Comparison of ENCODE assay signal across 31 mouse cellular contexts in the genomic region with DNA sequence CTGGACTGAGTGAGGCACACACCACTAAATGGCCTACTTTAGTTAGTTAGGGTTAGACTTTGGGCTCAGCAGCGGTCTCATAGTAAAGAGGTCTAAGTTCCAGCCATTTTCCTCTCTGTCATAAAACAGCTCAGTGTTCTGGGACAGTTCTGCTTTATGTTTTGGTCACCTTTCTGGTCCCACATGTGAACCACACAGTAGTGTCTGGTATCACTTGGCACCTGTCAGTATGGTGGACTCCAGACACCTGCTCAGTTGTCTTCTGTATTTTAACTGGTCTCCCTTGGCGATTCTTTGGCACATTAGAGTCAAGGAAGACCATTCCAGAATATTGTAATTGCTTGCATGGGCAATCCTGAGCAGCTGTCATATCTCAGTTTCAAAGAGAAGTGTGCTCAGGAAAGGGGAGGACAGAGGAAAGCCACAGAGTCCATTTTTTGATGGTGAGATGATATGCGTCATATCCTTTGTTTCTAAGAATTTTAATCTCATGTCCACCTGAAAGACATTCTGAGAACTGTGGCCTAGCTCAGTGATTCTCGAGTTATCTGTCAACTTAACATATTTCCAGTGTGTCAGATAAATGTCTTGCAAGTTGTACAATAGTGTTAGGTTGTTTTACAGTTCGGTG. TPM values are rescaled to one million over a fixed set of nuclear protein-coding genes. Genes with fewer than 3 reads are reported as not detected.
A peak's percentile ranks its signal among the peaks of the same experiment; 100 is the strongest.
DNase-seq lines count a peak whose midpoint lies in the region; ATAC-seq and TF ChIP-seq lines count a peak whose summit lies in the region.
"Had no signal": no experiment of that assay in that cellular context is flagged by ENCODE, and none has a peak within 500 bp of the region (broad histone marks: within the 10 kb centered on the region; RNA-seq: fewer than 3 reads in every experiment).

No protein-coding gene starts in this region.

- no peak for DNase-seq in liver, postnatal 0 days
- DNase-seq in G1E (ENCODE audit: low spot score): no peak
- peak; percentile 9 for DNase-seq in splenic B cell, adult 2 months (ENCODE audit: low read depth, low spot score)
- DNase-seq in layer of hippocampus, adult 9-11 months: no peak
- DNase-seq: adrenal gland, postnatal 14 days; cerebellum, adult 11 months; cerebellum, adult 9-11 months; forebrain, postnatal 0 days; gastrocnemius, postnatal 10 days; heart, adult 11 months; heart, postnatal 10 days; kidney, adult 11 months; kidney, postnatal 14 days; lung, postnatal 36 days had no signal

- ATAC-seq in liver, embryonic 12.5 days: no peak
- ATAC-seq in liver, postnatal 0 days: no peak
- ATAC-seq in G1E (ENCODE audit: extremely low read depth, insufficient number of reproducible peaks, low FRiP score, poor library complexity, severe bottlenecking): peak; percentile 32; the same call in 1 of the 2 replicates
- ATAC-seq in megakaryocyte, adult 5-6 weeks (ENCODE audit: poor library complexity, severe bottlenecking): peak; percentile 56
- no peak for ATAC-seq in forebrain, embryonic 12.5 days (ENCODE audit: low FRiP score)
- ATAC-seq: forebrain, postnatal 0 days; inflammation-experienced regulatory T-cells, adult 6 months; midbrain, embryonic 16.5 days; Patski had no signal

- H3K9ac ChIP-seq in liver, embryonic 12.5 days: no peak overlapping the region
- no peak overlapping the region for H3K9ac ChIP-seq in liver, postnatal 0 days (replicated peaks)
- no peak overlapping the region for H3K9ac ChIP-seq in forebrain, embryonic 12.5 days
- H3K9ac ChIP-seq: forebrain, postnatal 0 days; heart, embryonic 12.5 days; hindbrain, embryonic 15.5 days; limb, embryonic 12.5 days; liver, embryonic 14.5 days; neural tube, embryonic 13.5 days; stomach, embryonic 15.5 days had no signal

- H3K4me1 ChIP-seq in liver, embryonic 12.5 days: peaks cover 32% of the 10 kb centered on the region
- peaks cover 8% of the 10 kb centered on the region for H3K4me1 ChIP-seq in liver, postnatal 0 days (ENCODE audit: insufficient read depth)
- H3K4me1 ChIP-seq in G1E (ENCODE audit: insufficient read depth, low read depth, low read length): peaks cover 30% of the 10 kb centered on the region
- H3K4me1 ChIP-seq in forebrain, embryonic 12.5 days: no peaks in the 10 kb centered on the region
- H3K4me1 ChIP-seq: hindbrain, embryonic 15.5 days; midbrain, embryonic 10.5 days; stomach, embryonic 15.5 days had no signal

- no peaks in the 10 kb centered on the region for H3K9me3 ChIP-seq in liver, embryonic 12.5 days (replicated peaks)
- H3K9me3 ChIP-seq in liver, postnatal 0 days (ENCODE audit: low read length): no peaks in the 10 kb centered on the region
- no peaks in the 10 kb centered on the region for H3K9me3 ChIP-seq in G1E (replicated peaks)
- no peaks in the 10 kb centered on the region for H3K9me3 ChIP-seq in forebrain, embryonic 12.5 days
- H3K9me3 ChIP-seq: heart, embryonic 12.5 days; hindbrain, embryonic 10.5 days; hindbrain, embryonic 15.5 days; limb, embryonic 12.5 days; midbrain, embryonic 10.5 days; neural tube, embryonic 13.5 days; stomach, embryonic 15.5 days had no signal

- peak overlapping the region; percentile 55; the same call in 1 of the 2 replicates for H3K27ac ChIP-seq in liver, embryonic 12.5 days
- H3K27ac ChIP-seq in liver, postnatal 0 days (ENCODE audit: low read depth): no peak overlapping the region
- H3K27ac ChIP-seq in forebrain, embryonic 12.5 days: no peak overlapping the region
- H3K27ac ChIP-seq: hindbrain, embryonic 10.5 days; hindbrain, embryonic 15.5 days; left cerebral cortex, adult 2 months; limb, embryonic 12.5 days; liver, embryonic 14.5 days; midbrain, embryonic 10.5 days; neural tube, embryonic 13.5 days; stomach, embryonic 15.5 days had no signal

- no peak overlapping the region for H3K4me2 ChIP-seq in liver, embryonic 12.5 days
- H3K4me2 ChIP-seq in liver, postnatal 0 days (ENCODE audit: low read depth, low read length): no peak overlapping the region
- H3K4me2 ChIP-seq in forebrain, embryonic 12.5 days: no peak overlapping the region
- H3K4me2 ChIP-seq: heart, embryonic 12.5 days; hindbrain, embryonic 15.5 days; limb, embryonic 12.5 days; neural tube, embryonic 13.5 days; stomach, embryonic 15.5 days had no signal

- WGBS in liver, embryonic 12.5 days (ENCODE audit: insufficient replicate concordance): 56% methylated on average over 5 of the region's 5 CpGs
- 65% methylated on average over 5 of the region's 5 CpGs for WGBS in liver, postnatal 0 days (ENCODE audit: insufficient replicate concordance)
- 89% methylated on average over 5 of the region's 5 CpGs for WGBS in forebrain, embryonic 12.5 days

- H3K27me3 ChIP-seq in liver, embryonic 12.5 days (replicated peaks): no peaks in the 10 kb centered on the region
- no peaks in the 10 kb centered on the region for H3K27me3 ChIP-seq in liver, postnatal 0 days (ENCODE audit: insufficient read depth, low read length)
- H3K27me3 ChIP-seq in G1E (ENCODE audit: insufficient read depth, low read length): no peaks in the 10 kb centered on the region
- H3K27me3 ChIP-seq in splenic B cell, adult 2 months (ENCODE audit: control insufficient read depth, insufficient read depth, low read length, poor library complexity, severe bottlenecking): no peaks in the 10 kb centered on the region
- H3K27me3 ChIP-seq in forebrain, embryonic 12.5 days: no peaks in the 10 kb centered on the region
- H3K27me3 ChIP-seq: CH12.LX; heart, embryonic 12.5 days; hindbrain, embryonic 15.5 days; limb, embryonic 12.5 days; neural tube, embryonic 13.5 days; Patski; stomach, embryonic 15.5 days had no signal

- H3K4me3 ChIP-seq in liver, embryonic 12.5 days: no peak overlapping the region
- H3K4me3 ChIP-seq in liver, postnatal 0 days (ENCODE audit: low read depth, low read length): no peak overlapping the region
- H3K4me3 ChIP-seq in G1E (ENCODE audit: low read depth, low read length): no peak overlapping the region
- no peak overlapping the region for H3K4me3 ChIP-seq in forebrain, embryonic 12.5 days (replicated peaks)
- H3K4me3 ChIP-seq: erythroblast, embryonic 14.5 days; heart, embryonic 12.5 days; hindbrain, embryonic 10.5 days; hindbrain, embryonic 15.5 days; left cerebral cortex, adult 2 months; limb, embryonic 12.5 days; midbrain, embryonic 10.5 days; neural tube, embryonic 13.5 days; stomach, embryonic 15.5 days had no signal

- TF ChIP-seq CTCF in liver, postnatal 0 days (IDR thresholded peaks at IDR 0.05; ENCODE audit: low read depth): no peak
- TF ChIP-seq CTCF in G1E (IDR thresholded peaks at IDR 0.05; ENCODE audit: low read depth, low read length): no peak

- no peak for TF ChIP-seq EP300 in liver, postnatal 0 days (IDR thresholded peaks at IDR 0.05; ENCODE audit: low read depth)

- no peaks in the 10 kb centered on the region for H3K36me3 ChIP-seq in liver, embryonic 12.5 days
- H3K36me3 ChIP-seq in liver, postnatal 0 days (replicated peaks; ENCODE audit: insufficient read depth, low read length): no peaks in the 10 kb centered on the region; the same call in 1 of the 2 replicates
- H3K36me3 ChIP-seq in G1E (replicated peaks): peaks cover 16% of the 10 kb centered on the region
- no peaks in the 10 kb centered on the region for H3K36me3 ChIP-seq in splenic B cell, adult 2 months (ENCODE audit: control insufficient read depth, insufficient read depth, low read length, poor library complexity, severe bottlenecking)
- H3K36me3 ChIP-seq in forebrain, embryonic 12.5 days (replicated peaks): no peaks in the 10 kb centered on the region
- H3K36me3 ChIP-seq: heart, embryonic 12.5 days; hindbrain, embryonic 10.5 days; hindbrain, embryonic 15.5 days; limb, embryonic 12.5 days; midbrain, embryonic 10.5 days; neural tube, embryonic 13.5 days; stomach, embryonic 15.5 days had no signal

RNA-seq across cellular contexts. Expression of a gene that starts 11.3 kb away (rescaled TPM):
- 13.5 and 14.1 TPM in 2 replicates for polyA plus RNA-seq in liver, embryonic 12.5 days (2016; fragmentation: Nextera tagmentation; extraction: Ambion mirVana)
- polyA plus RNA-seq in liver, postnatal 0 days (2015; fragmentation: Nextera tagmentation; extraction: Ambion mirVana): 4.7 and 5.6 TPM in 2 replicates
- total RNA-seq in G1E (2014; fragmentation: Nextera tagmentation) (30.5 and 39.2 TPM in 2 replicates), G1E (2017) (33.9 and 38.1 TPM in 2 replicates)
- 2.3 and 2.9 TPM in 2 replicates for polyA plus RNA-seq in G1E (2012)
- 12.7 and 15.0 TPM in 2 replicates for total RNA-seq in megakaryocyte, adult 5-6 weeks (2015)
- total RNA-seq in megakaryocyte, adult 5-6 weeks (2017): 13.5 and 18.2 TPM in 2 replicates
- polyA plus RNA-seq in forebrain, embryonic 12.5 days (2016; fragmentation: Nextera tagmentation; extraction: Ambion mirVana): 47.5 and 48.3 TPM in 2 replicates

Comparison
In these comparisons a context has a peak if more than half of its experiments do, and no peak if none do; other contexts are left out.
1. ATAC-seq: peak in G1E (single experiment) and megakaryocyte, adult 5-6 weeks (single experiment); none in liver, embryonic 12.5 days (single experiment), liver, postnatal 0 days (single experiment) and forebrain, embryonic 12.5 days (single experiment).